Mouse (Mus musculus): ENCODE results near the gene Ryr3. TPM values are rescaled to one million over a fixed set of nuclear protein-coding genes. Genes with fewer than 3 reads are reported as not detected.

The Ryr3 gene
- polyA plus RNA-seq, 1 experiment from 2014 or later, result 0.39 TPM

DNA sequence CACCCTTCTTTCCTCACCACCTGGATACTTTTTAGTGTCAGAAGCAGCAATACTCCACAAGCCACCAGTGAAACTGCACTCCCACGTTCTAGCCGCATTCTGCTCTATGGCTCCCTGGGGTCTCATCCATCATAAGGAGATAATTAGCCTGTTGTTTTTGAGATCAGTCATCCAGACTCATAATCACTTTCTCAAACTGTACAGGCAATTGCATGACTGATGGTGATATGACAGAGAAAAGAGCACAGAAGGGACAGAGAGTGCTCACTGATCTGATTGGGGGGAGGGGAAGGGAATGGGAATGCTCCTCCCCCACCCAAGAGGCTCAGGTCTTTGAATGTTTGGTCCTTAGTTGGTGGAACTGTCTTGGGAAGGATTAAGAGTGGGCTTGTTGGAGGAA is 397.8 kb downstream of the Ryr3 start:
- no peak overlapping the region for H3K4me3 ChIP-seq (ENCODE audit: low read depth, low read length)
- no peaks in the 10 kb centered on the region for H3K36me3 ChIP-seq (ENCODE audit: control insufficient read depth, insufficient read depth, low read length)
- H3K4me1 ChIP-seq (ENCODE audit: control insufficient read depth, insufficient read depth, low read length), result no peaks in the 10 kb centered on the region
- H3K27me3 ChIP-seq (ENCODE audit: control insufficient read depth, insufficient read depth, low read length), result no peaks in the 10 kb centered on the region
- no peak overlapping the region for H3K9ac ChIP-seq (ENCODE audit: low read length)
- WGBS, result 66% methylated on average over 2 of the region's 2 CpGs
- no peaks in the 10 kb centered on the region for H3K9me3 ChIP-seq (ENCODE audit: control insufficient read depth, low read length)
- no peak for DNase-seq (ENCODE audit: low spot score)
- no peak overlapping the region for H3K4me2 ChIP-seq (ENCODE audit: low read depth, severe bottlenecking)
- no peak overlapping the region for H3K27ac ChIP-seq (replicated peaks; ENCODE audit: low read depth, low read length)
- no peak for ATAC-seq (ENCODE audit: insufficient number of reproducible peaks, low FRiP score, low TSS enrichment, low read depth)

DNA sequence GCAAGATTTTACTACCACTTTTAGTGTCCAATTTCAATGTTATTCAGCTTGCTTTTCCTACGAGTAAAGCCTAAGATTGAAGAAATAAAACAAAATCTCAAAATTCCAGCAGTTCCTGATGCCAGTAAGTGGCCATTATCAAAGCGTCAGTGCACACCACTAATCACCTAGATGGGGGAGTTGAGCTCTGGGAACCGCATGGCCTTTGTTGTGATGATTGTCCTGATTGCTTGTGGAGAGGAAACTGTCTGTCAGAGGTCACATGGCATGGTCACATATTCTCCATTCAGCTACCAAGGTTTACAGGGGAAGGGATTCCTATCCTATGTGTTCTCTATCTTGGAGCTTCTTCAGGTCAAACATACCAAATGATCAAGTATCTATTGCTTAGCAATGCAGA is 399.9 kb downstream of the Ryr3 start:
- H3K27ac ChIP-seq (replicated peaks; ENCODE audit: low read depth, low read length), result no peak overlapping the region
- DNase-seq (ENCODE audit: low spot score) (no peak), ATAC-seq (ENCODE audit: insufficient number of reproducible peaks, low FRiP score, low TSS enrichment, low read depth) (no peak)
- H3K4me3 ChIP-seq (ENCODE audit: low read depth, low read length), result no peak overlapping the region
- H3K27me3 ChIP-seq (ENCODE audit: control insufficient read depth, insufficient read depth, low read length), result no peaks in the 10 kb centered on the region
- H3K9me3 ChIP-seq (ENCODE audit: control insufficient read depth, low read length), result no peaks in the 10 kb centered on the region
- no peak overlapping the region for H3K4me2 ChIP-seq (ENCODE audit: low read depth, severe bottlenecking)
- no peaks in the 10 kb centered on the region for H3K36me3 ChIP-seq (ENCODE audit: control insufficient read depth, insufficient read depth, low read length)
- WGBS, result 52% methylated on average over 3 of the region's 3 CpGs
- H3K9ac ChIP-seq (ENCODE audit: low read length), result no peak overlapping the region
- H3K4me1 ChIP-seq (ENCODE audit: control insufficient read depth, insufficient read depth, low read length), result no peaks in the 10 kb centered on the region

DNA sequence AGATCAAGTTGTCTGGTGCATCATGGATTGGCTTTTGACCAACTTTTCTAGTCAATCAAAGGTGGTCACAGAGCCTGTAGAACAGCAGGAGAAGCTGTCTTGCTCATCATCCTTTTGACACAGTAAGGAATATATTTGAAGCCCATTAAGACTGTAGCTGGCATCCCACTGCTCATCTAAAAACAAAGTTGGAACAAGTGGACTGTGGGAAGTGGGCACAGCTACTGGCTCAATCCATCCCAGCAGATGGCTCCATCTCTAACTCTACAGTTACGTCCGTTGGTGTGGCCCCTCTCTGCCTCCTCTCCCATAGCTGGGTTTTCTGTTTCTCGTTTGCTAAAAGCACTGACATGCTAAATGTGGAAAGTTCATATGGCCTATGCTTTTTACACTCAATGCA is 400.9 kb downstream of the Ryr3 start:
- DNase-seq (ENCODE audit: low spot score) (no peak), ATAC-seq (ENCODE audit: insufficient number of reproducible peaks, low FRiP score, low TSS enrichment, low read depth) (no peak)
- 79% methylated on average over 3 of the region's 3 CpGs for WGBS
- no peak overlapping the region for H3K27ac ChIP-seq (replicated peaks; ENCODE audit: low read depth, low read length)
- no peak overlapping the region for H3K4me3 ChIP-seq (ENCODE audit: low read depth, low read length)
- H3K27me3 ChIP-seq (ENCODE audit: control insufficient read depth, insufficient read depth, low read length), result no peaks in the 10 kb centered on the region
- no peak overlapping the region for H3K4me2 ChIP-seq (ENCODE audit: low read depth, severe bottlenecking)
- no peak overlapping the region for H3K9ac ChIP-seq (ENCODE audit: low read length)
- no peaks in the 10 kb centered on the region for H3K4me1 ChIP-seq (ENCODE audit: control insufficient read depth, insufficient read depth, low read length)
- no peaks in the 10 kb centered on the region for H3K9me3 ChIP-seq (ENCODE audit: control insufficient read depth, low read length)
- H3K36me3 ChIP-seq (ENCODE audit: control insufficient read depth, insufficient read depth, low read length), result no peaks in the 10 kb centered on the region

DNA sequence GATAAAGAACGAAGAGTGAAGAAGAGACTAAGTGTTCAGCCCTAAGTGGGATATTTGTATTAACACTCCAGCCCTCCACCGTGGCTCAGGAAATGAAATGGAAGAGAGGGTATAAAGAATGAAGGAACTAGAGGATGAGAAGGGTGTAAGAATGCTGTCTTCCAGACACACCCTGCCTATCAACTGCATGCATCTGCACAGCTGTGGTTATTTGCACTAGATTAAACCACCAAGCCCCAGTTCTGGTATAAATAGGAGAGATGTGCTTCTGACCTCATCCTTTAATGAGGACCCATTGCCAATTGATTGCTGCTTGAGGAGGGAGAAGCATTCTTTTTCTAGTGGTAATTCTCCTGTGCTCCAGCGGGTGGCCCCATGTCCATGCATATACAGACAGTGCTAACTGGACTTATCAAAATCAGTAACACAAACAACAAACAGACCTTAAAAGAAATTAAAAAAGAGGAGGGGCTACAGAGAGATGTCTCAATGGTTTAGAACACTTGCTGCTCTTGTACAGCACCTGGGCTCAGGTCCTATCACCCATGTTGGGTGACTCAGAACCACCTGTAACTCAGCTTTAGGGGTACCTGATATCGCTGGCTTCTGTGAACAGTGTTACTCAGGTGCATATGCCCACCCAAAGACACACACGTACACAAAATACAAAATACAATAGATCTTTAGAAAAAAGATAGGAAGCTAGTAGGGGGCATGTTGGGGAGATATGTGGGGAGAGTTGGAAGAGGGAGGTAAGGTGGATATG is 404.1 kb downstream of the Ryr3 start:
- 78% methylated on average over 5 of the region's 5 CpGs for WGBS
- Histone ChIP-seq H3K36me3 (ENCODE audit: control insufficient read depth, insufficient read depth, low read length) (no peaks in the 10 kb centered on the region), H3K9ac (ENCODE audit: low read length) (no peak overlapping the region), H3K27ac (replicated peaks; ENCODE audit: low read depth, low read length) (no peak overlapping the region), H3K4me3 (ENCODE audit: low read depth, low read length) (no peak overlapping the region), H3K9me3 (ENCODE audit: control insufficient read depth, low read length) (no peaks in the 10 kb centered on the region), H3K4me1 (ENCODE audit: control insufficient read depth, insufficient read depth, low read length) (no peaks in the 10 kb centered on the region), H3K4me2 (ENCODE audit: low read depth, severe bottlenecking) (no peak overlapping the region), H3K27me3 (ENCODE audit: control insufficient read depth, insufficient read depth, low read length) (no peaks in the 10 kb centered on the region)
- ATAC-seq (ENCODE audit: insufficient number of reproducible peaks, low FRiP score, low TSS enrichment, low read depth) (no peak), DNase-seq (ENCODE audit: low spot score) (no peak)

DNA sequence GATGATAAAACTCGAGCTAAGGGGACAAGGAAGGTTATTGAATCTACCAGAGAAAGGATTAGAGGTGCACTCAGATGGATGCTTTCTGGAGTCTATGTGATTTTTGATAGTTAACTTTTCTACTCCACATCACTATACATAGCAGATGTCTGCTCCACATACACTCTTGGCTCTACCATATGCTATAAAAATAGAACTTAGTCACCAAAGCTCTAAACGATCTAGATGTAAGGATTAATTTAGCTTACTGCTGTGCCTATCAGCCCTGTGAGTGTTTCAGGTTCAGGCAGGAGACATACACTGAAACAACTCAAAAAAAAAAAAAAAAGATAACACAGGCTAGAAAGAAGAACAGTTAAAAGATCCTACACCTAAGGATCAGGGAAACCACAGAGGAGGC is 410.9 kb downstream of the Ryr3 start:
- no peak for ATAC-seq (ENCODE audit: insufficient number of reproducible peaks, low FRiP score, low TSS enrichment, low read depth)
- Histone ChIP-seq H3K4me1 (ENCODE audit: control insufficient read depth, insufficient read depth, low read length) (no peaks in the 10 kb centered on the region), H3K9me3 (ENCODE audit: control insufficient read depth, low read length) (no peaks in the 10 kb centered on the region), H3K4me2 (ENCODE audit: low read depth, severe bottlenecking) (no peak overlapping the region), H3K4me3 (ENCODE audit: low read depth, low read length) (no peak overlapping the region), H3K36me3 (ENCODE audit: control insufficient read depth, insufficient read depth, low read length) (no peaks in the 10 kb centered on the region), H3K27me3 (ENCODE audit: control insufficient read depth, insufficient read depth, low read length) (no peaks in the 10 kb centered on the region), H3K9ac (ENCODE audit: low read length) (no peak overlapping the region), H3K27ac (replicated peaks; ENCODE audit: low read depth, low read length) (no peak overlapping the region)
- DNase-seq (ENCODE audit: low spot score), result no peak
- 67% methylated on average over 2 of the region's 2 CpGs for WGBS

DNA sequence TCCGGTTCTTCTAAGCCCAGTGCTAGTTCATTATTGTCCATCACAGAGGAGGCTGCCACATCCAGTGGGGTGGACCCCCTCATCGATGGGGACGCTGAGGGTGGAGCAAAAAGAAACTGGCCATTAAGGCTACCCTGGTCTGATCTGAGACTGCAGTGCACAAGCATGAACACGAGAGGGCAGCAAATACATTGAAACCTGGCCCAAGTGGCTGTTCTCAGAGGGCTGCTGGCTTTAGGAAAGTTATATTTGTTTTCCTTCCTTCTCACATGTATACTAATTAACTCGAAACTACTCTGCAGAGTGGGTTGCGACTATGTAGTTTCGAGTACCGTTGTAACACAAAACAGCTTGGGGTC is 416.9 kb downstream of the Ryr3 start:
- peak; percentile 81 for DNase-seq (ENCODE audit: low spot score)

DNA sequence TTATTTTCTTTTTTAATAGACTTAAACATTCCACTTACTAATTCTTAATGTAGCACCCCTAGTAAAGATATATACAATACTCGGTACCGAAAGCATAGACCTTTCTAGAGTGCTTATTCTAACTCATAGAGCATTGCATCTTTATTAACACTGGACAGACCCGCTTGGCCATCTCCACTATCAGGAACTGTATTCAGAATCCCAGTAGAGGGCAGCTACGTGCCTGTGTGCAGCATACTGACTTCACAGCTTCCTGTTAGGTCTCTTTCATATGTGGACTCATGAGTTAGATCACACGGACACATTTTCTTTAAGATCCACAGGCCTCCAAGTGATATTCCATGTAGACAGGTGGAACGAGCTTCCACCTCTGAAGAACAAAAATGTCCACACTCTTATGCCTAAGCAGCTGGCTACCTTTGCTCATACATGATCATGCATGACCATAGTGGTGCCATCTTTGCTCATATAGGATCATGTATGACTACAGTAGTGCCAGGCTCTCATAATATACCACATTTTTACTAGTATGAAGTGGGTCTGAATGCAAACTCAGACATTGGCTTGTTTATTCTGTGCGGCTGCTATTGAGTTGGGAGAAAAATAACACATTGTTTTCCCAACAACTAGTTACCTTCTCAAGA is 417.4 kb downstream of the Ryr3 start:
- no peak overlapping the region for H3K27ac ChIP-seq (replicated peaks; ENCODE audit: low read depth, low read length)
- no peaks in the 10 kb centered on the region for H3K9me3 ChIP-seq (ENCODE audit: control insufficient read depth, low read length)
- no peak overlapping the region for H3K4me2 ChIP-seq (ENCODE audit: low read depth, severe bottlenecking)
- ATAC-seq (ENCODE audit: insufficient number of reproducible peaks, low FRiP score, low TSS enrichment, low read depth) (no peak), DNase-seq (ENCODE audit: low spot score) (no peak)
- no peaks in the 10 kb centered on the region for H3K36me3 ChIP-seq (ENCODE audit: control insufficient read depth, insufficient read depth, low read length)
- no peaks in the 10 kb centered on the region for H3K27me3 ChIP-seq (ENCODE audit: control insufficient read depth, insufficient read depth, low read length)
- 87% methylated on average over 7 of the region's 7 CpGs for WGBS
- no peak overlapping the region for H3K4me3 ChIP-seq (ENCODE audit: low read depth, low read length)
- H3K9ac ChIP-seq (ENCODE audit: low read length), result no peak overlapping the region
- no peaks in the 10 kb centered on the region for H3K4me1 ChIP-seq (ENCODE audit: control insufficient read depth, insufficient read depth, low read length)

More for the DNA sequence above, 416.9 kb downstream of the Ryr3 start:
- Histone ChIP-seq H3K27ac (replicated peaks; ENCODE audit: low read depth, low read length) (no peak overlapping the region), H3K9me3 (ENCODE audit: control insufficient read depth, low read length) (no peaks in the 10 kb centered on the region), H3K4me2 (ENCODE audit: low read depth, severe bottlenecking) (no peak overlapping the region), H3K4me1 (ENCODE audit: control insufficient read depth, insufficient read depth, low read length) (no peaks in the 10 kb centered on the region), H3K27me3 (ENCODE audit: control insufficient read depth, insufficient read depth, low read length) (no peaks in the 10 kb centered on the region), H3K4me3 (ENCODE audit: low read depth, low read length) (no peak overlapping the region), H3K36me3 (ENCODE audit: control insufficient read depth, insufficient read depth, low read length) (no peaks in the 10 kb centered on the region), H3K9ac (ENCODE audit: low read length) (no peak overlapping the region)
- WGBS, result 11% methylated on average over 8 of the region's 8 CpGs
- ATAC-seq (ENCODE audit: insufficient number of reproducible peaks, low FRiP score, low TSS enrichment, low read depth), result peak; percentile 78; the same call in 1 of the 2 replicates

DNA sequence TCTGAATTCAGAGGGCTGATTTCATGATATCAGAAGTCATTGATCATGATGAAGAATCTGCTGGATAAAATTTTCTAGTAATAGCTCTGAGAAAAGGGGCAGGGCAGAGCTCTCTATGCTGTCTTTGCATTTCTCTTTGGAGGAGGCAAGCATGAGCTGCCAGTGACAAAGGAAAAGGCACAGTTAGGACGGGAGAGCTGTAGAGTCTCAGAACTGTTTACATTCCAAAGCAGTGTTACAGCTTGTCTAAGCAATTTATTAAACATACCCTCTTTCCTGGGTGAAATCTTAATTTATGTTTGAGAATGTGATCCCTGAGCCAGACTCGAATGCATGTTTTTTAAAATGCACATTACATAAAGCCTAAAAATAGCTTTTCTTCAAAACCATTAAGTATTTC is 435.3 kb downstream of the Ryr3 start:
- WGBS, result 58% methylated on average over 2 of the region's 2 CpGs
- Histone ChIP-seq H3K36me3 (ENCODE audit: control insufficient read depth, insufficient read depth, low read length) (no peaks in the 10 kb centered on the region), H3K27ac (replicated peaks; ENCODE audit: low read depth, low read length) (no peak overlapping the region), H3K9ac (ENCODE audit: low read length) (no peak overlapping the region), H3K4me3 (ENCODE audit: low read depth, low read length) (no peak overlapping the region), H3K4me2 (ENCODE audit: low read depth, severe bottlenecking) (no peak overlapping the region), H3K27me3 (ENCODE audit: control insufficient read depth, insufficient read depth, low read length) (no peaks in the 10 kb centered on the region), H3K4me1 (ENCODE audit: control insufficient read depth, insufficient read depth, low read length) (no peaks in the 10 kb centered on the region), H3K9me3 (ENCODE audit: control insufficient read depth, low read length) (no peaks in the 10 kb centered on the region)
- DNase-seq (ENCODE audit: low spot score), result no peak
- ATAC-seq (ENCODE audit: insufficient number of reproducible peaks, low FRiP score, low TSS enrichment, low read depth), result no peak
